Mouse (Mus musculus) intestine, embryonic 15.5 days (tissue): ENCODE results near the gene Frmpd4. TPM values are rescaled to one million over a fixed set of nuclear protein-coding genes. Genes with fewer than 3 reads are reported as not detected.

Experiments used
- ATAC-seq: fragments of 200-750 bp; cut with Nextera tagmentation; 2 replicates; pipeline ENCODE4 v1.8.0; 2017; ENCODE audit warnings: moderate TSS enrichment, moderate library complexity
- H3K27ac ChIP-seq: fragments of 300-500 bp; sonication (generic); 2 replicates; pipeline ENCODE4 v1.5.1; 2015; ENCODE audit warnings: mild to moderate bottlenecking, inconsistent platforms
- H3K27me3 ChIP-seq: fragments of 300-500 bp; sonication (generic); replicated peaks from 2 replicates; pipeline ENCODE4 v1.6.1; 2015; ENCODE audit warnings: inconsistent platforms
- H3K36me3 ChIP-seq: fragments of 300-500 bp; sonication (generic); 2 replicates; pipeline ENCODE4 v1.6.1; 2015; ENCODE audit warnings: inconsistent platforms
- H3K4me1 ChIP-seq: fragments of 300-500 bp; sonication (generic); replicated peaks from 2 replicates; pipeline ENCODE4 v1.6.1; 2015; ENCODE audit warnings: inconsistent platforms
- H3K4me2 ChIP-seq: fragments of 300-500 bp; sonication (generic); replicated peaks from 2 replicates; pipeline ENCODE4 v1.6.1; 2015; ENCODE audit warnings: mild to moderate bottlenecking, inconsistent platforms
- H3K4me3 ChIP-seq: fragments of 300-500 bp; sonication (generic); replicated peaks from 2 replicates; pipeline ENCODE4 v1.5.1; 2015; ENCODE audit warnings: inconsistent platforms
- H3K9ac ChIP-seq: fragments of 300-500 bp; sonication (generic); 2 replicates; pipeline ENCODE4 v1.6.1; 2015; ENCODE audit warnings: inconsistent platforms
- H3K9me3 ChIP-seq: fragments of 300-500 bp; sonication (generic); 2 replicates; pipeline ENCODE4 v1.6.1; 2016; ENCODE audit warnings: inconsistent platforms
- WGBS: fragments of 180-500 bp; shearing (Covaris S2); methylation state at CpG from one replicate; pipeline ENCODE4 v1.1.7; 2015; 5-methylcytosine and 5-hydroxymethylcytosine counted together
- polyA plus RNA-seq: library from polyadenylated mRNA; unstranded; fragments of >200 nt; fragmentation: Nextera tagmentation; extraction: Ambion mirVana; gene quantifications from 2 replicates; pipeline ENCODE4 v1.2.1, GENCODE M21; 2015

The Frmpd4 gene
- polyA plus RNA-seq, 1 experiment from 2014 or later: 0.14 TPM

GRCm38 (mm10) chrX:167492265-167492664, 1084.8 kb downstream of the Frmpd4 start:
- Histone ChIP-seq H3K27me3 (no peaks in the 10 kb centered on the region), H3K4me2 (no peak overlapping the region), H3K36me3 (no peaks in the 10 kb centered on the region), H3K4me3 (no peak overlapping the region), H3K4me1 (no peaks in the 10 kb centered on the region), H3K9ac (no peak overlapping the region), H3K9me3 (no peaks in the 10 kb centered on the region), H3K27ac (no peak overlapping the region)
- WGBS: 97% methylated on average over 1 of the region's 1 CpGs
- peak; percentile 71 for ATAC-seq

DNA sequence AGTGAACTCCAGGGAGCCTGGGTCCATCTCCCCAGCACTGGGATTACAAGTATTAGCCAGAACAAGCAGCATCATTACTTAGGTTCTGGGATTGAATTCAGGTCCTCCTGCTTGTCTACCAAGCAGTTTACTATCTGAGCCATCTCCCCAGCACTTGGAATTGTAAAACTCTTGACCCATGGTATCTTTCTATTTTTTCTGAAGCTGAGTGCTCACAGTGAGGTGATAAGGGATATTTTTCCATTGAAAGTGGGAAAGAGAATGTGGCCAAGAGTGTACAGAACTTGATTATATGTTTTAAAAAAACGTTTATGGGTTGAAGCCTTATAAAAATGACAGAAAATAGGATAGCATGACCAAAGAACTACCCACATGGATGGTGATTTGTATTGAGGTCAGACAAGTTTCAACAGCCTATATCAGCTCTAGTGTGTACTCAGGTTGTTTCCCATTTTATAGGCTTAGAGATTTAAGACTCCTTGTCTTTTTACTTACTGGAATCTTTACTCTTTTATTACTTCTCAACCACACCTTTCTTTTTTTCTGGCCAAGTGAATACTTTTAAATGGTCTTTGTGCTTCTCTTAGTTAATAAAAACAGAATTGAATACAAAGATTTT, 1085.3 kb downstream of the Frmpd4 start:
- WGBS: 24% methylated on average over 1 of the region's 1 CpGs
- ATAC-seq: peak; percentile 84
- no peak overlapping the region for H3K27ac ChIP-seq

DNA sequence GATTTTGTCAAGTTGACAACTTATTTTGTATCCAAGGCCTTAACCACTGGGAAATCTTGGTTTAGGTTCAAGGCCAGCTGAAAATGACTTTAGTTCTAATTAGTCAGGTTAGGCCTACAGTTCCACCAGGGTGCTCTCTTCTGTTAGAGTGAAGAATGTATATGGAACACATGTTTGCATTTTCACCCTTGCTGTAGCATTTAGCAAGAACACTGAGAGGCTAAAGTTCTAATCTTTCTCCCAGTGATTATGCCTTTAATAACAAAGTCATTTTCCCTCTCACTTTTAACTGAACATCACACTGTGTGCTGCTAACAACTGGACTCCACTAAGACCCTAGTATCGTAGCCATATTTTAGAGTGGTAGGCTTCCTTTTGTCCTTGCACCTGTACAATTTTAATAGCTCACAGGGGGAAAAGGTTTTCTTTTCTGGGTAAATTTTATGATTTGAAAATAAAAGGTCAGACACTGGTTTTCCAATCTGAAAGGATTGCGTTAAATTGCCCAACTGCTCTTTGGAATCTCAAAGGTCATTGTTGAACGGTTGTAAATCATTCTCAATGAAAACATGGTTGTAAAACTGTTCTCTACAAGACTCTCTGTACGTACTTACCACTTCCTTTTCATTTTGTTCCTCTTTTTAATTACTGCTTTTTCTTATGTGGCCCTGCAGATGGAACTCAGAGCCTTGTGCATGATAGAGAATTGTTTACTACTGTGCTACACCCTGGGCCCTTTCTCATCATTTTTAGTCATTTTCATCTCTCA, 1093.4 kb downstream of the Frmpd4 start:
- Histone ChIP-seq H3K9ac (no peak overlapping the region), H3K27me3 (no peaks in the 10 kb centered on the region), H3K4me2 (no peak overlapping the region), H3K9me3 (no peaks in the 10 kb centered on the region), H3K4me3 (no peak overlapping the region), H3K36me3 (no peaks in the 10 kb centered on the region), H3K4me1 (no peaks in the 10 kb centered on the region), H3K27ac (no peak overlapping the region)
- 46% methylated on average over 4 of the region's 4 CpGs for WGBS
- peak; percentile 92 for ATAC-seq

More for the DNA sequence above, 1085.3 kb downstream of the Frmpd4 start:
- H3K27me3 ChIP-seq: no peaks in the 10 kb centered on the region
- H3K9me3 ChIP-seq: no peaks in the 10 kb centered on the region
- no peak overlapping the region for H3K4me3 ChIP-seq
- no peaks in the 10 kb centered on the region for H3K4me1 ChIP-seq
- no peak overlapping the region for H3K4me2 ChIP-seq
- no peaks in the 10 kb centered on the region for H3K36me3 ChIP-seq
- no peak overlapping the region for H3K9ac ChIP-seq

- no peaks in the 10 kb centered on the region for H3K4me1 ChIP-seq
- ATAC-seq: no peak
- H3K36me3 ChIP-seq: no peaks in the 10 kb centered on the region
- no peak overlapping the region for H3K27ac ChIP-seq
- 73% methylated on average over 6 of the region's 6 CpGs for WGBS
- no peak overlapping the region for H3K4me3 ChIP-seq
- no peaks in the 10 kb centered on the region for H3K9me3 ChIP-seq
- no peak overlapping the region for H3K4me2 ChIP-seq
- H3K9ac ChIP-seq: no peak overlapping the region
- no peaks in the 10 kb centered on the region for H3K27me3 ChIP-seq
Measured at GRCm38 (mm10) chrX:167477636-167478035, 1099.4 kb downstream of the Frmpd4 start.

DNA sequence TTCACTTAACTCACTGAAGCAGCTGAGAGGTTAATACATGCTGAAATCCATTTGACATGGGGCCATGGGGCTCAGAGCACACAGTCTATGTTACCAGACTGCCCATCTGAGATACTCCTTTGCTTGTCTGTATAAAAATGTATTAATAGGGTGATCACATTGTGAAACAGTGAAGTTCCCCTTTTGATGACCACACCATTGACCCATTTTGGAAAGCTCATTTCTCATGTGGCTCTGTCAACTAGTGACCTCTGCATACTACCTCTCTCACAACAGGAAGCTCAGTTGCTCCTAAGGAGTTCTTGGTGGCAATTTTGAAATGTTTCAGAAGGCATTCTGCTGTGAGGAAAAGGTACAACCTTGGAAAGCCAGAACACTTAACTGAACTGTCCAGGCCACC, 1142.1 kb downstream of the Frmpd4 start:
- H3K4me3 ChIP-seq: no peak overlapping the region
- H3K36me3 ChIP-seq: no peaks in the 10 kb centered on the region
- no peak overlapping the region for H3K9ac ChIP-seq
- no peaks in the 10 kb centered on the region for H3K9me3 ChIP-seq
- H3K4me1 ChIP-seq: no peaks in the 10 kb centered on the region
- no peak overlapping the region for H3K4me2 ChIP-seq
- no peaks in the 10 kb centered on the region for H3K27me3 ChIP-seq
- H3K27ac ChIP-seq: no peak overlapping the region
- ATAC-seq: no peak

- 78% methylated on average over 2 of the region's 2 CpGs for WGBS
Measured at GRCm38 (mm10) chrX:167433950-167434349, 1143.1 kb downstream of the Frmpd4 start.

More at GRCm38 (mm10) chrX:167433950-167434349, 1143.1 kb downstream of the Frmpd4 start:
- Histone ChIP-seq H3K9me3 (no peaks in the 10 kb centered on the region), H3K27ac (no peak overlapping the region), H3K36me3 (no peaks in the 10 kb centered on the region), H3K4me2 (no peak overlapping the region), H3K9ac (no peak overlapping the region), H3K4me1 (no peaks in the 10 kb centered on the region), H3K4me3 (no peak overlapping the region), H3K27me3 (no peaks in the 10 kb centered on the region)
- ATAC-seq: no peak

Other genes starting within 250 kb of the Frmpd4 start
- 33.8 and 37.6 TPM in 2 replicates for gene Msl3, start 96.7 kb upstream of the Frmpd4 start, polyA plus RNA-seq
- gene Arhgap6, start 217.9 kb upstream of the Frmpd4 start, polyA plus RNA-seq: 5.3 and 5.6 TPM in 2 replicates